Mouse (Mus musculus): Measurements from ENCODE around the gene Gm37240. TPM values are rescaled to one million over a fixed set of nuclear protein-coding genes. Genes with fewer than 3 reads are reported as not detected.
A peak's percentile ranks its signal among the peaks of the same experiment; 100 is the strongest.

Gm37240 gene
- polyA plus RNA-seq, 1 experiment from 2014 or later, result 11.4 TPM

- no peak overlapping the region for H3K4me2 ChIP-seq (ENCODE audit: low read depth, low read length)
- H3K4me3 ChIP-seq (replicated peaks; ENCODE audit: low read length), result no peak overlapping the region
- no peak overlapping the region for H3K27ac ChIP-seq (ENCODE audit: low read length)
- ATAC-seq (ENCODE audit: insufficient read depth, low FRiP score), result no peak
- no peaks in the 10 kb centered on the region for H3K4me1 ChIP-seq (ENCODE audit: control insufficient read depth, insufficient read depth, low read length)
- 80% methylated on average over 3 of the region's 3 CpGs for WGBS
- H3K36me3 ChIP-seq (ENCODE audit: control insufficient read depth, insufficient read depth, low read length), result no peaks in the 10 kb centered on the region
- H3K27me3 ChIP-seq (ENCODE audit: control insufficient read depth, insufficient read depth, low read length), result no peaks in the 10 kb centered on the region
- no peaks in the 10 kb centered on the region for H3K9me3 ChIP-seq (replicated peaks; ENCODE audit: control insufficient read depth, low read length)
- H3K9ac ChIP-seq (ENCODE audit: low read length), result no peak overlapping the region
Measured at GRCm38 (mm10) chr3:84837984-84838383, 1049.3 kb downstream of the Gm37240 start.

DNA sequence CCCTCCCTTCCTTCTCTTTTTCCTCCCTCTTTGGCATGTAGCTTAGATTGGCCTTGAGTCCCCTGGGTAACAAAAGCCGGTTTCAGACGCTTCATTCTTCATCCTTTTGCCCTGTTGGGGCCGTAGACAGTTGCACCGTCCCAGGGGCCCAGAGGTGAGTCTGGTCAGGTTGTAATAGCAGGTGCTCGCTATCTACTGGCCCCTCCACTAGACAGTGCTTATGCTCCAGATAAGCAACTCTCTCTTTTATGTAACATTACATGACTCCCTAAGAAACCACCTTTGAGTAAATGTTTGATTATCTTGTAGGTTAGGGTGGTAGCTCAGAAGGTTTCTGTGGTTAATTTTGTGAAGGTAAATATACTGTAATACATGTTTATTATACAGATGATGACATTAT is 1051.3 kb downstream of the Gm37240 start:
- ATAC-seq (ENCODE audit: insufficient read depth, low FRiP score), result no peak
- H3K27ac ChIP-seq (ENCODE audit: low read length), result no peak overlapping the region
- H3K4me3 ChIP-seq (replicated peaks; ENCODE audit: low read length), result no peak overlapping the region
- H3K27me3 ChIP-seq (ENCODE audit: control insufficient read depth, insufficient read depth, low read length), result no peaks in the 10 kb centered on the region
- no peak overlapping the region for H3K4me2 ChIP-seq (ENCODE audit: low read depth, low read length)
- H3K4me1 ChIP-seq (ENCODE audit: control insufficient read depth, insufficient read depth, low read length), result no peaks in the 10 kb centered on the region
- H3K36me3 ChIP-seq (ENCODE audit: control insufficient read depth, insufficient read depth, low read length), result no peaks in the 10 kb centered on the region
- no peaks in the 10 kb centered on the region for H3K9me3 ChIP-seq (replicated peaks; ENCODE audit: control insufficient read depth, low read length)
- H3K9ac ChIP-seq (ENCODE audit: low read length), result no peak overlapping the region
- WGBS, result 49% methylated on average over 5 of the region's 5 CpGs

DNA sequence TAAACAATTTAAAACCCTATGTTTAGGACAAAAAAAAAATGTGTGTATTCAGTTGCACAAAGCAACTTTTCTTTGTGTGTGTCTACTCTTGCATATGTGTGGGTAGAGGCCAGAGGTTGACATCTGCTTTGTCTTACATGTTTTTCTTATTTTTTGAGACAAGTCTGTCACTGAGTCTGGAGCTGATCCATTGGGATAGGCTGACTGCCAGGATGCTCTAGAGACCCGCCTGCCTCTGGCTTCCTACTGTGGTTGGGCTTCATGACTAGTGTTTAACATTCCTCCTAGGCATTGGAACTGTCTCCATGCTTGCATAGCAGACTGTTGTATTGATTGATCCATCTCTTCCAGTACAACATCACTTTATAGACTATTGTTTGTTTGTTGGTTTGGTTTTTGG is 1058.0 kb downstream of the Gm37240 start:
- Histone ChIP-seq H3K4me3 (replicated peaks; ENCODE audit: low read length) (no peak overlapping the region), H3K27me3 (ENCODE audit: control insufficient read depth, insufficient read depth, low read length) (no peaks in the 10 kb centered on the region), H3K36me3 (ENCODE audit: control insufficient read depth, insufficient read depth, low read length) (no peaks in the 10 kb centered on the region), H3K9ac (ENCODE audit: low read length) (no peak overlapping the region), H3K4me1 (ENCODE audit: control insufficient read depth, insufficient read depth, low read length) (0 out of 2 replicates have a peak, but pooled peaks cover 3% of the 10 kb centered on the region), H3K4me2 (ENCODE audit: low read depth, low read length) (no peak overlapping the region), H3K27ac (ENCODE audit: low read length) (no peak overlapping the region), H3K9me3 (replicated peaks; ENCODE audit: control insufficient read depth, low read length) (no peaks in the 10 kb centered on the region)
- WGBS, result 82% methylated on average over 1 of the region's 1 CpGs
- no peak for ATAC-seq (ENCODE audit: insufficient read depth, low FRiP score)

GRCm38 (mm10) chr3:84827617-84828016 is 1059.7 kb downstream of the Gm37240 start:
- Histone ChIP-seq H3K4me1 (ENCODE audit: control insufficient read depth, insufficient read depth, low read length) (0 out of 2 replicates have a peak, but pooled peaks cover 3% of the 10 kb centered on the region), H3K36me3 (ENCODE audit: control insufficient read depth, insufficient read depth, low read length) (no peaks in the 10 kb centered on the region), H3K4me2 (ENCODE audit: low read depth, low read length) (no peak overlapping the region), H3K27ac (ENCODE audit: low read length) (no peak overlapping the region), H3K27me3 (ENCODE audit: control insufficient read depth, insufficient read depth, low read length) (no peaks in the 10 kb centered on the region), H3K9me3 (replicated peaks; ENCODE audit: control insufficient read depth, low read length) (no peaks in the 10 kb centered on the region), H3K9ac (ENCODE audit: low read length) (no peak overlapping the region), H3K4me3 (replicated peaks; ENCODE audit: low read length) (no peak overlapping the region)
- no peak for ATAC-seq (ENCODE audit: insufficient read depth, low FRiP score)
- 90% methylated on average over 4 of the region's 4 CpGs for WGBS

GRCm38 (mm10) chr3:84826938-84827337 is 1060.4 kb downstream of the Gm37240 start:
- H3K27me3 ChIP-seq (ENCODE audit: control insufficient read depth, insufficient read depth, low read length), result no peaks in the 10 kb centered on the region

DNA sequence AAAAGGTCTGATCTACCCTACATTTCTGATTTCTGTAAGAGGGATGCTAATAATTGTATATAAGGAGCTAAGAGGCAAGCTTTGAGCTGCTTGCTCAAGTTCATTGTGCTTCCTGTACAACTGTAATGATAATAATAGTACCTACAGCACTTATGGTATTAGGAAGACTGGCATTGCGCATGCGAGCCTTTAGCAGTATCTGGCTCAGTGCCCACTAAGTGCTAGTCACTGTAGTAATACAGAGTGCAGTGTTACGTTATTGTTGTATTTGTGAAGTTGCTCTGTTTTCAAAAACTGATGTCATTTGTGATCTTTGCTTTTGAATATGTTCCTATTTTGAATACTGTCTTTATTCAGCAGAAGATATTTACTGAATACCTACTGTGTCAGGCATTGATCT is 1060.9 kb downstream of the Gm37240 start:
- Histone ChIP-seq H3K4me1 (ENCODE audit: control insufficient read depth, insufficient read depth, low read length) (0 out of 2 replicates have a peak, but pooled peaks cover 3% of the 10 kb centered on the region), H3K9ac (ENCODE audit: low read length) (no peak overlapping the region), H3K27ac (ENCODE audit: low read length) (no peak overlapping the region), H3K4me2 (ENCODE audit: low read depth, low read length) (no peak overlapping the region), H3K9me3 (replicated peaks; ENCODE audit: control insufficient read depth, low read length) (no peaks in the 10 kb centered on the region), H3K36me3 (ENCODE audit: control insufficient read depth, insufficient read depth, low read length) (no peaks in the 10 kb centered on the region), H3K27me3 (ENCODE audit: control insufficient read depth, insufficient read depth, low read length) (no peaks in the 10 kb centered on the region), H3K4me3 (replicated peaks; ENCODE audit: low read length) (no peak overlapping the region)
- peak; percentile 62; the same call in 1 of the 2 replicates for ATAC-seq (ENCODE audit: insufficient read depth, low FRiP score)
- WGBS, result 58% methylated on average over 3 of the region's 3 CpGs

More at GRCm38 (mm10) chr3:84826938-84827337, 1060.4 kb downstream of the Gm37240 start:
- no peak overlapping the region for H3K9ac ChIP-seq (ENCODE audit: low read length)
- no peak overlapping the region for H3K27ac ChIP-seq (ENCODE audit: low read length)
- H3K9me3 ChIP-seq (replicated peaks; ENCODE audit: control insufficient read depth, low read length), result no peaks in the 10 kb centered on the region
- no peak for ATAC-seq (ENCODE audit: insufficient read depth, low FRiP score)
- 73% methylated on average over 3 of the region's 3 CpGs for WGBS
- 0 out of 2 replicates have a peak, but pooled peaks cover 3% of the 10 kb centered on the region for H3K4me1 ChIP-seq (ENCODE audit: control insufficient read depth, insufficient read depth, low read length)
- no peak overlapping the region for H3K4me3 ChIP-seq (replicated peaks; ENCODE audit: low read length)
- no peak overlapping the region for H3K4me2 ChIP-seq (ENCODE audit: low read depth, low read length)
- no peaks in the 10 kb centered on the region for H3K36me3 ChIP-seq (ENCODE audit: control insufficient read depth, insufficient read depth, low read length)

DNA sequence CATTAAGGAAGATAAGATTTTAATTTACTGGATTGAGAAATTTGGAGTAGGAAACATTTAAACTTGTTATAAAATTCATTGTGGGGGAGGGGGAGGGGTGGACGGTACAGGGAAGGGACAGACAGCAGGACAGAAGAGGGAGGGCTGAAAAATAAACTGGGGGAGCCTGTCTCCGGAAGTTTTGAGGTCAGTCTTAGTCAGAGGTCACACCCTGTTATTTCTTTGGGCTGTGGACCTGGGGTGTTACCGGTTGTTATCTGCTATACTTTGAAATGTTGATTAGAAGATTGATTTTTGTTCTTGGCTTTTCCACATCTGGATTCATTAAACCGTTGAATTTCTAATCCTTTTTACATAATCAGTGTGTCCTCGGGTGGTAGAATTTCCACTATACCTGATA is 1061.3 kb downstream of the Gm37240 start:
- H3K27me3 ChIP-seq (ENCODE audit: control insufficient read depth, insufficient read depth, low read length), result no peaks in the 10 kb centered on the region
- H3K4me3 ChIP-seq (replicated peaks; ENCODE audit: low read length), result no peak overlapping the region
- H3K27ac ChIP-seq (ENCODE audit: low read length), result no peak overlapping the region
- H3K4me1 ChIP-seq (ENCODE audit: control insufficient read depth, insufficient read depth, low read length), result 0 out of 2 replicates have a peak, but pooled peaks cover 3% of the 10 kb centered on the region
- H3K9ac ChIP-seq (ENCODE audit: low read length), result no peak overlapping the region
- no peak overlapping the region for H3K4me2 ChIP-seq (ENCODE audit: low read depth, low read length)
- H3K9me3 ChIP-seq (replicated peaks; ENCODE audit: control insufficient read depth, low read length), result no peaks in the 10 kb centered on the region
- no peaks in the 10 kb centered on the region for H3K36me3 ChIP-seq (ENCODE audit: control insufficient read depth, insufficient read depth, low read length)
- no peak for ATAC-seq (ENCODE audit: insufficient read depth, low FRiP score)
- whole genome bisulfite sequencing, result 34% methylated on average over 5 of the region's 5 CpGs

GRCm38 (mm10) chr3:84820654-84821201 is 1066.6 kb downstream of the Gm37240 start:
- Histone ChIP-seq H3K27me3 (ENCODE audit: control insufficient read depth, insufficient read depth, low read length) (no peaks in the 10 kb centered on the region), H3K4me1 (ENCODE audit: control insufficient read depth, insufficient read depth, low read length) (peaks cover 8% of the 10 kb centered on the region; the same call in 1 of the 2 replicates), H3K4me3 (replicated peaks; ENCODE audit: low read length) (no peak overlapping the region), H3K27ac (ENCODE audit: low read length) (no peak overlapping the region), H3K4me2 (ENCODE audit: low read depth, low read length) (no peak overlapping the region), H3K36me3 (ENCODE audit: control insufficient read depth, insufficient read depth, low read length) (no peaks in the 10 kb centered on the region), H3K9ac (ENCODE audit: low read length) (no peak overlapping the region), H3K9me3 (replicated peaks; ENCODE audit: control insufficient read depth, low read length) (no peaks in the 10 kb centered on the region)
- no peak for ATAC-seq (ENCODE audit: insufficient read depth, low FRiP score)
- 61% methylated on average over 2 of the region's 2 CpGs for WGBS

DNA sequence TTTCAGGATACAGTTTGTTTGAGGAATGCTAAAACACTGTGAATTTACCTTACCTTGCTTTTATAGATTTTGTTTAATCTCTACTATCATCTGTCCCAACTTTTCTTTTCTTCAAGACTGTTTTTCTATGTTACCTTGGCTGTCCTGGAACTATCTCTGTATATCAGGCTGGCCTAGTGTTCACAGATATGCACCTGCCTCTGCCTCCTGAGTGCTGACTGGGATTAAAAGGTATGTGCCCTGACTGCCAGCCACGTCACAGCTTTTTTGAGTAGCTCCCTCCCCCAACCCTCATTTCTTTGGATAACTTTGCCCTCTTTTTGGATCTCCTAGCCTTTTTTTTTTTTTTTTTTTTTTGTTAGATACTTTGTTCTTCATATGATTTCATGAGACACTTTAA is 1070.4 kb downstream of the Gm37240 start:
- Histone ChIP-seq H3K4me3 (replicated peaks; ENCODE audit: low read length) (no peak overlapping the region), H3K4me1 (ENCODE audit: control insufficient read depth, insufficient read depth, low read length) (peaks cover 17% of the 10 kb centered on the region), H3K27ac (ENCODE audit: low read length) (no peak overlapping the region), H3K36me3 (ENCODE audit: control insufficient read depth, insufficient read depth, low read length) (no peaks in the 10 kb centered on the region), H3K27me3 (ENCODE audit: control insufficient read depth, insufficient read depth, low read length) (no peaks in the 10 kb centered on the region), H3K9ac (ENCODE audit: low read length) (no peak overlapping the region), H3K4me2 (ENCODE audit: low read depth, low read length) (no peak overlapping the region), H3K9me3 (replicated peaks; ENCODE audit: control insufficient read depth, low read length) (no peaks in the 10 kb centered on the region)
- ATAC-seq (ENCODE audit: insufficient read depth, low FRiP score), result no peak
- 70% methylated on average over 1 of the region's 1 CpGs for WGBS
